Mouse (Mus musculus) layer of hippocampus, adult 8-10 months (tissue): ENCODE data around the gene Adamts4. TPM values are rescaled to one million over a fixed set of nuclear protein-coding genes. Genes with fewer than 3 reads are reported as not detected.
A peak's percentile ranks its signal among the peaks of the same experiment; 100 is the strongest.

Experiments used
- DNase-seq, 2 experiments: peaks; one replicate each; pipeline ENCODE4 v3.0.0; 2022; ENCODE audit warnings: low spot score in 2 of 2
- total RNA-seq, 4 experiments: library from RNA; stranded (reverse); gene quantifications; 2 replicates each; pipeline ENCODE4 v1.2.4; 2022

Adamts4 gene
- total RNA-seq, 4 experiments from 2014 or later, result 11.6 to 13.7 (median 12.4) TPM

GRCm38 (mm10) chr1:171278436-171278835, 28.2 kb downstream of the Adamts4 start:
- DNase-seq, result no peak

DNA sequence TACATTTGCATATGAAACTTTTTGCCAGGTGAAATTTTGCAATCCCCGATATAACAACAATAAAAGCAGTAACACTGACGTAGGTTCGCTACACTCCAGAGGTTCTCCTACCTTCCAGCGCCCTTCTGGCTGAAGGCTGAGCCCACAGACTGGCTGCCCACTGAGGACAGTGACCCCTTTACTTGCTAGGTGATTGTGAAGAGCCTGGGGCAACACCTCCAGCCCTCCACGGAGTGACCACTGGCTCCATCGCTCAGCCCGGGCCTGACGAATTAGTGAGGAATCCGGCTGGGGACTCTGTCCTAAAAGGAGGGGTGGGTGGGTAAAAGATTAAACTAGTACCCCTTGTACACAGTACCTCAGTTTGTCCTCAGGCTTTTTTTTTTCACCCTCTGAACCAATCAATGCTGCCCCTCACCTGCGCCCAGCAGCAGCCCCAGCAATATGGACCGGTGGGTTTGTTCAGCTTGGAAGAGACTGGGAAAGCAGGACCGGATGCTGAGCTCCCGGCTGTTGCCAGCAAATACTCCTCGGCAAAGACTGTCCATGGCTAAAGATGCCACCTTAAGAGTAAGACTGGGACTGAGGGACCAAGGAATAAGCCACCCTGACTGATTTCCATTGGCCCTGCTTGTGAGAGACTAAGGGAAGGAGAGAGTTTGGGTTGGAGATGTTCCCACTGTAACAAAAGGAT, 28.9 kb downstream of the Adamts4 start:
- DNase-seq, result peak in 1 of 2 experiments; percentile 2

GRCm38 (mm10) chr1:171279721-171280120, 29.5 kb downstream of the Adamts4 start:
- peak in 1 of 2 experiments; percentile 1 for DNase-seq

GRCm38 (mm10) chr1:171280250-171280915, 30.2 kb downstream of the Adamts4 start:
- peak; percentile 3 to 19 for DNase-seq

GRCm38 (mm10) chr1:171280916-171281527, 30.8 kb downstream of the Adamts4 start, which contains the start of gene Ppox:
TSS of gene Ppox (minus strand) at chr1:171281186.
- peak; percentile 93 to 96 for DNase-seq

DNA sequence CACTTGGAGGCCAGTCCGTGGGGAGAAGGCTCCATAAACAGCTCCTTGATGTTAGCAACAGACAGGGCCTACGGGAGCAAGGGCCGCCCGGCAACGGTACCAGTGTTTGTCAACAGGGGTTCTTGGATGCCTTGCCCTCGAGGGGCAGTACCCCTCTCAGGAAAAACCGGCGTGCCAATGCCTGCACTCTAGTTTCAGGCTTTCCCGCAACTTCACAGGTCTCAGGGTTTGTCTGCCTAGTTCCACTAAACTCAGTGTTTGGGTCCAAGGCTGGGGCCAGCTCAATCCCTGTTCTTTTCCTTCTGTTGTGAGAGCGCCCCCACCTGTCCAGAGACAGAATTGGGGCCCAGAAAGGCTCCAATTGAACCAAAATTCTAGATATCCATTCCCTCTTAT, 31.3 kb downstream of the Adamts4 start:
- peak in 1 of 2 experiments; percentile 80 for DNase-seq

DNA sequence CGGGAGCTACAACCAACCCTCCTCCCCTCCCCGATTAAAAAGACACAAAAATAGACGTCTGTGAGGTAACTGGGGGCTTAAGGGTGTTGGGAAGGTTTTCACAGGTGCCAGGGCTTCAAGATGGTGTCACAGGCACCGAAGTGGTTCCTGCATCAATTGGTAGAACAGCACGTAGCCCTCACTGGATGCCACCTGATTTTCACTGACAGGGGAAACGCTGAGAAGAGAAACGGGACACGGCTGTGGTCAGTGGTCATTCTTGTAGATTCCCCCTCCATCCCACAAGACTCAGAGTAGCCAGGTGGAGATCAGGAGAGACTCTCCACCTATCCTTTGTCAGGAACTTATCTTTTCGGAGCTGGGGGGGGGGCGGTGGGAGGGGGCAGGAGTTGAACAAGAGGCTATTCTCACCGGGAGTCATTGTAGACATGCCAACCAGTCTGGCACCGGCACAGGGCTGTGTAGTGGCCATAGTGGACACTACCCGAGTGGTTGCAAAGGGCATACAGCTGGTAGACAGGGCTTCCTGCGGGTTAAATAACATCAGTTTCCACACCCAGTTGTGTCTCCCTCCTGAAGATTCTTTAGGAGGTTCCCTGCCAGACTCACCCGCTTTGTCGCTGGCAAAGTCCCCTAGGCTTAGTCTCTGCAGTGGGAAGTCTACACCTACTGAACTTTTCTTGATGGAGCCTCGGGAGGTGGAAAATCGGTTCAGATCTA, 32.0 kb downstream of the Adamts4 start:
- DNase-seq, result peak in 1 of 2 experiments; percentile 7

GRCm38 (mm10) chr1:171283188-171284160, 33.3 kb downstream of the Adamts4 start:
- DNase-seq, result peak in 1 of 2 experiments; percentile 4

- DNase-seq, result peak in 1 of 2 experiments; percentile 4
These were observed 34.3 kb downstream of the Adamts4 start for GRCm38 (mm10) chr1:171284491-171284890.

DNA sequence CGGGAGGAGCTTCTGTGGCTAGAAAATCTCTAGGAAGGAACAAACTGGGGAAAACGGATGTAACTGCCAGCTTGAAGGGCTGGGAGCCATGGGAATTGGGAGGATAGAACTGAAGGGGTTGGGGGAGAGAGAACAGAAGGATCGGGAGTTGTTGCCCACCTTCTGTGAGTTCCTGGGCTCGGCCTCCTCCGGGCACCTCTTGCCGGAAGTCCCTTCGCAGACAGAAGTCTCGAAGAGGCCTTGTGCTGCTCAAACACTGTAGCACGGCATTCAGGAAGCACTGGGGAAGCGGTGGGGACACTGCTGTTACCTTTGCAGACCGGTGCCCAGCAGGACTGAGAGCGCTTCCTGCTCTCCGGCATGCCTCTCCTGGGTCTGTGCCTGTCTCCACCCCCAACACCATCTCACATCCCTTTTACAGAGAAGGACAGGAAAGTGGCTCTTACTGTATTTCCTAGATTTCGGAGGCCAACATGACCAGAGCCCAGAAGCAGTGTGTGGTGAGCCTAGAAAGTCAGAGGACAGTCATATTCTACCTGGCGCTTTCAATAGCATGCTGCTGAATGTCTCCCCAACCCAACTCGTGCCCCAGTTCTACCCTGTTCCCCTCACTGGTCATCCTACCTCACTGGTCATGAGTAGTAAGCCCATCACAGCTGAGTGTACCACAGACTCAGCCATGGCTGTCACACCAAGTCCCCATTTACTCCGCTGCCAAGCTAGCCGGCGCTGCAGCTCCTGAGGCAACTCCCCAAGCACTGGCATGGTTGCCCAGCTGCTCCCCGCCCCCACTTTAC, 35.1 kb downstream of the Adamts4 start:
- DNase-seq, result peak in 1 of 2 experiments; percentile 11

GRCm38 (mm10) chr1:171286517-171286916, 36.3 kb downstream of the Adamts4 start:
- DNase-seq, result peak in 1 of 2 experiments; percentile 11

- DNase-seq, result peak; percentile 92 to 95
These were observed 37.2 kb downstream of the Adamts4 start, which contains the start of gene Usp21 for GRCm38 (mm10) chr1:171287136-171288081. TSS of gene Usp21 (minus strand) at chr1:171287991.

DNA sequence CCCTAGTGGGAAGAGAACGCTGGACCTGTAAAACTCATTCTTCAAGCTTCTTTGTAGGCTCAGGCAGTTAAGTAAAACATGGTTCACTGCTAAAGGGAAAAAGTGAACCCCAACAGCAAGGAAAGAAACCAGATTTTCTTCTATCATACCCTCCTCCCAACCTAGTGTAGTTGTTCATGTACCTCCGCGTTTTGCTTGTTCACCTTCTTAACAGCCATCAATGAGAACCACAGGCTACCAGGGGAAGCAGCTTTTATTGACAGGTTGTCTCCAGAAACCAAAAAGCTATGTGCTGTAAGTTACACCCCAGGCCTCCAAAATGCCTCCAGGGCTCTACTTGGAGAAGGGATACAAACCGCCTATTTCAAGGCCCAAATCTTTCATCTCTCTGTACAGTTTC, 38.1 kb downstream of the Adamts4 start:
- DNase-seq, result no peak

DNA sequence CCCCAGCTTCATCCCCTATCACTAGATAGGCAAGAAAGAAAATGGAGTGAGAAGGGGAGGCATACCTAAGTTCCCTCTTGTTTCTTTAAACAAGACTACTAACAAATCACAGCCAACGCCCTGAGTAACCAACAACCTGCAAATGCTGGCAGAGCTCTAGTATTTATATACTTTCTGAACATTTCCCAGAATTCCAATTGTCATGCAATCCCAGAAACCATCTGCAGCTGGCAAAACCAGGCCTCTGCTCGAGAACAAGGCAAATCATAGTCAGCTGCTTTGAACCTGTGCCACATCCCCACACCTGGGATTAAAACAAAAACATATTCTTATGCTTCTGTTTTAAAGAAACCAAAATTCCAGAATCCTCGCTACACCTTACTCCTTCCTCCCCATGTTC, 43.1 kb downstream of the Adamts4 start:
- peak in 1 of 2 experiments; percentile 4 for DNase-seq

- no peak for DNase-seq
These were observed 43.7 kb downstream of the Adamts4 start for GRCm38 (mm10) chr1:171293906-171294297.

GRCm38 (mm10) chr1:171294298-171295062, 44.3 kb downstream of the Adamts4 start, which contains the start of gene Ufc1:
TSS of gene Ufc1 (minus strand) at chr1:171295024.
- peak; percentile 77 to 85 for DNase-seq

DNA sequence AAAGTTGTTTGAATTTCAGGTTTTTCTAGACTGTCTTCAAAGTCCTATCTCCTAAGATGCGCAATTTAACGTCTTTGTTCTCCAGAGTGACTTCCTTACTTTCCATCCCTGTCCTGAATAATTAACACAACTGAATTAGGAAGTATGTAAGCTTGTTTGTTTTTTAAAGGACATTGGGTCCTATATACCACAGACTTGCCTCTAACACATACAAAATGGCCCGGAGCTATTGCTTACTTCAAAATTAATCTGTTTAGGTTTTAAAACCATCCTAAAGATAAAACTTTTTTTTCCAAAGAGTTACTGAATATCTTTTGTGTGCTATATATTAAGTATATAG, 44.8 kb downstream of the Adamts4 start:
- no peak for DNase-seq

- no peak for DNase-seq
These were observed 48.0 kb downstream of the Adamts4 start for GRCm38 (mm10) chr1:171298226-171298625.
